Comparison of ENCODE assay signal across 9 mouse cellular contexts in the genomic region with DNA sequence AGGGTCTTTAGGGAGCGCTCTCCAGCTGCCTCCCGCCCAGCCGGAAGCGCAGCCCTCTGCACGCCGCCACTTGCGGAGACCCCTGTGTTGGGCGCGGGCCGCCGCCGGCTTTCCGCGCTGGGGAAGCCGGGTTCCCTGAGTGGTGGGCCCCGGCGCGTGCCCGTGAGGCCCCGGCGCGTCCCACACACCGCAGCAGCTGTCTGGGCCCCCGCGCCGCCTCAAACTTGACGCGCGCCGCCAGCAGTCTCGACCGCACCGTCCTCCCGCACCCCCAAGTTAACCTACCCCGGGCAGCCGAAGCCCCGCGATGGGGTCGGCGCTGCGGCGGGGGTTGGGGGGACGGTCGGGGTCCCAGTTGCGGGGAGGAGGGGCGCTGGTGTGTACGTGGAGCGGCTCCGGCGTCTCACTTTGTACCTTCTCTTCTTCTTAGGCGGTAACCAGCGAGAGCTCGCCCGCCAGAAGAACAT. TPM values are rescaled to one million over a fixed set of nuclear protein-coding genes. Genes with fewer than 3 reads are reported as not detected.
DNase-seq lines count a peak whose midpoint lies in the region; ATAC-seq and TF ChIP-seq lines count a peak whose summit lies in the region.
"Had no signal": no experiment of that assay in that cellular context is flagged by ENCODE, and none has a peak within 500 bp of the region (broad histone marks: within the 10 kb centered on the region; RNA-seq: fewer than 3 reads in every experiment).

No protein-coding gene starts in this region.

- peaks cover 42% of the 10 kb centered on the region for H3K4me1 ChIP-seq in heart, embryonic 12.5 days (replicated peaks)
- H3K4me1 ChIP-seq in G1E (ENCODE audit: insufficient read depth, low read depth, low read length) = peaks cover 65% of the 10 kb centered on the region
- peaks cover 27% of the 10 kb centered on the region for H3K4me1 ChIP-seq in forebrain, embryonic 12.5 days
- H3K4me1 ChIP-seq in limb, embryonic 14.5 days (ENCODE audit: control insufficient read depth, insufficient read depth, low read length) = peaks cover 10% of the 10 kb centered on the region
- H3K4me1 ChIP-seq in neural tube, embryonic 13.5 days (replicated peaks) = peaks cover 29% of the 10 kb centered on the region

- peak overlapping the region; percentile 90 for H3K4me3 ChIP-seq in heart, embryonic 12.5 days
- H3K4me3 ChIP-seq in G1E (ENCODE audit: low read depth, low read length) = peak overlapping the region; percentile 91
- peak overlapping the region; percentile 98 for H3K4me3 ChIP-seq in forebrain, embryonic 12.5 days (replicated peaks)
- H3K4me3 ChIP-seq in limb, embryonic 14.5 days (replicated peaks; ENCODE audit: low read length) = peak overlapping the region; percentile 99
- H3K4me3 ChIP-seq in neural tube, embryonic 13.5 days = peak overlapping the region; percentile 97

- no peaks in the 10 kb centered on the region for H3K27me3 ChIP-seq in heart, embryonic 12.5 days (replicated peaks)
- no peaks in the 10 kb centered on the region for H3K27me3 ChIP-seq in G1E (ENCODE audit: insufficient read depth, low read length)
- no peaks in the 10 kb centered on the region for H3K27me3 ChIP-seq in forebrain, embryonic 12.5 days
- H3K27me3 ChIP-seq in limb, embryonic 14.5 days (ENCODE audit: control insufficient read depth, insufficient read depth, low read length) = no peaks in the 10 kb centered on the region
- H3K27me3 ChIP-seq in neural tube, embryonic 13.5 days = no peaks in the 10 kb centered on the region

- ATAC-seq in heart, embryonic 12.5 days (ENCODE audit: insufficient number of reproducible peaks, low FRiP score) = peak; percentile 9
- ATAC-seq in G1E (ENCODE audit: extremely low read depth, insufficient number of reproducible peaks, low FRiP score, poor library complexity, severe bottlenecking) = no peak
- peak; percentile 74 for ATAC-seq in forebrain, embryonic 12.5 days (ENCODE audit: low FRiP score)
- peak; percentile 34 for ATAC-seq in limb, embryonic 14.5 days (ENCODE audit: low FRiP score, low read depth)
- peak; percentile 68 for ATAC-seq in neural tube, embryonic 13.5 days (ENCODE audit: low read depth)

- 0% methylated on average over 53 of the region's 54 CpGs for WGBS in heart, embryonic 12.5 days
- 1% methylated on average over 54 of the region's 54 CpGs for WGBS in forebrain, embryonic 12.5 days
- WGBS in limb, embryonic 14.5 days = 5% methylated on average over 44 of the region's 54 CpGs
- under 1% methylated on average over 54 of the region's 54 CpGs for WGBS in neural tube, embryonic 13.5 days

- H3K9ac ChIP-seq in heart, embryonic 12.5 days = peak overlapping the region; percentile 96
- peak overlapping the region; percentile 96 for H3K9ac ChIP-seq in forebrain, embryonic 12.5 days
- peak overlapping the region; percentile 93 for H3K9ac ChIP-seq in limb, embryonic 14.5 days (ENCODE audit: low read depth, low read length, severe bottlenecking)
- H3K9ac ChIP-seq in neural tube, embryonic 13.5 days = peak overlapping the region; percentile 94

- H3K4me2 ChIP-seq in heart, embryonic 12.5 days = peak overlapping the region; percentile 86
- peak overlapping the region; percentile 93 for H3K4me2 ChIP-seq in forebrain, embryonic 12.5 days
- H3K4me2 ChIP-seq in limb, embryonic 14.5 days (replicated peaks; ENCODE audit: low read depth, low read length, severe bottlenecking) = peak overlapping the region; percentile 89
- peak overlapping the region; percentile 76 for H3K4me2 ChIP-seq in neural tube, embryonic 13.5 days

- H3K9me3 ChIP-seq in heart, embryonic 12.5 days (replicated peaks) = no peaks in the 10 kb centered on the region
- no peaks in the 10 kb centered on the region for H3K9me3 ChIP-seq in G1E (replicated peaks)
- no peaks in the 10 kb centered on the region for H3K9me3 ChIP-seq in forebrain, embryonic 12.5 days
- no peaks in the 10 kb centered on the region for H3K9me3 ChIP-seq in limb, embryonic 14.5 days (ENCODE audit: control insufficient read depth, low read length)
- H3K9me3 ChIP-seq in neural tube, embryonic 13.5 days = no peaks in the 10 kb centered on the region

- no peak for TF ChIP-seq POLR2A in limb, embryonic 14.5 days (IDR thresholded peaks at IDR 0.05; ENCODE audit: borderline replicate concordance, extremely low read depth, insufficient read depth, insufficient read length)

- DNase-seq in heart, adult 8-10 months (ENCODE audit: low spot score) = no peak
- peak; percentile 20 for DNase-seq in G1E (ENCODE audit: low spot score)
- DNase-seq in limb, embryonic 14.5 days (ENCODE audit: low spot score) = no peak
- DNase-seq in frontal cortex, postnatal 10 days (ENCODE audit: low spot score in 2 of 2) = no peak
- DNase-seq in urinary bladder, adult 2 months (ENCODE audit: low spot score) = no peak

- H3K27ac ChIP-seq in heart, embryonic 12.5 days (ENCODE audit: poor library complexity, severe bottlenecking) = peak overlapping the region; percentile 98
- peak overlapping the region; percentile 93 for H3K27ac ChIP-seq in forebrain, embryonic 12.5 days
- peak overlapping the region; percentile 94 for H3K27ac ChIP-seq in limb, embryonic 14.5 days (replicated peaks; ENCODE audit: low read depth, low read length)
- peak overlapping the region; percentile 98 for H3K27ac ChIP-seq in neural tube, embryonic 13.5 days (replicated peaks)

- no peak for TF ChIP-seq CTCF in G1E (IDR thresholded peaks at IDR 0.05; ENCODE audit: low read depth, low read length)

- H3K36me3 ChIP-seq in heart, embryonic 12.5 days = peaks cover 31% of the 10 kb centered on the region
- H3K36me3 ChIP-seq in G1E (replicated peaks) = peaks cover 44% of the 10 kb centered on the region
- H3K36me3 ChIP-seq in forebrain, embryonic 12.5 days (replicated peaks) = peaks cover 25% of the 10 kb centered on the region
- H3K36me3 ChIP-seq in limb, embryonic 14.5 days (ENCODE audit: control insufficient read depth, insufficient read depth, low read length) = peaks cover 37% of the 10 kb centered on the region
- peaks cover 24% of the 10 kb centered on the region for H3K36me3 ChIP-seq in neural tube, embryonic 13.5 days

RNA-seq across cellular contexts. Expression of a gene that starts 0.6 kb away (rescaled TPM):
- polyA plus RNA-seq in heart, embryonic 12.5 days (2016; fragmentation: Nextera tagmentation; extraction: Ambion mirVana) = 610 and 670 TPM in 2 replicates
- total RNA-seq in heart, adult 8-10 months (2022) = 100 to 1,000 TPM; 360 to 469 (median 411) TPM
- total RNA-seq in G1E (2014; fragmentation: Nextera tagmentation) = 123 and 125 TPM in 2 replicates
- total RNA-seq in G1E (2017) = 282 and 373 TPM in 2 replicates
- polyA plus RNA-seq in G1E (2012) = 206 and 279 TPM in 2 replicates
- polyA plus RNA-seq in forebrain, embryonic 12.5 days (2016; fragmentation: Nextera tagmentation; extraction: Ambion mirVana) = 456 and 479 TPM in 2 replicates
- 459 and 792 TPM in 2 replicates for polyA plus RNA-seq in limb, embryonic 14.5 days (2012; rRNA removed)
- 635 and 646 TPM in 2 replicates for polyA plus RNA-seq in limb, embryonic 14.5 days (2014; fragmentation: Nextera tagmentation; extraction: Ambion mirVana)
- 393 and 478 TPM in 2 replicates for polyA plus RNA-seq in neural tube, embryonic 13.5 days (2015; fragmentation: Nextera tagmentation; extraction: Ambion mirVana)
- polyA plus RNA-seq in urinary bladder, adult 2 months (2012; rRNA removed) = 328 and 503 TPM in 2 replicates

RNA-seq across cellular contexts. Expression of a gene that starts 3.5 kb away (rescaled TPM):
- polyA plus RNA-seq in heart, embryonic 12.5 days (2016; fragmentation: Nextera tagmentation; extraction: Ambion mirVana) = 97.4 and 120 TPM in 2 replicates
- total RNA-seq in heart, adult 8-10 months (2022) = 10 to 100 TPM; 18.2 to 25.0 (median 22.6) TPM
- total RNA-seq in G1E (2014; fragmentation: Nextera tagmentation) = 20.7 and 21.5 TPM in 2 replicates
- total RNA-seq in G1E (2017) = 73.2 and 82.9 TPM in 2 replicates
- 112 and 124 TPM in 2 replicates for polyA plus RNA-seq in G1E (2012)
- 124 and 130 TPM in 2 replicates for polyA plus RNA-seq in forebrain, embryonic 12.5 days (2016; fragmentation: Nextera tagmentation; extraction: Ambion mirVana)
- 35.9 and 45.0 TPM in 2 replicates for polyA plus RNA-seq in limb, embryonic 14.5 days (2012; rRNA removed)
- 94.1 and 110 TPM in 2 replicates for polyA plus RNA-seq in limb, embryonic 14.5 days (2014; fragmentation: Nextera tagmentation; extraction: Ambion mirVana)
- polyA plus RNA-seq in neural tube, embryonic 13.5 days (2015; fragmentation: Nextera tagmentation; extraction: Ambion mirVana) = 113 and 132 TPM in 2 replicates
- 22.9 and 28.2 TPM in 2 replicates for polyA plus RNA-seq in urinary bladder, adult 2 months (2012; rRNA removed)

RNA-seq across cellular contexts. Expression of a gene that starts 5.5 kb away (rescaled TPM):
- polyA plus RNA-seq in heart, embryonic 12.5 days (2016; fragmentation: Nextera tagmentation; extraction: Ambion mirVana) = 1.0 and 1.4 TPM in 2 replicates
- under 1 TPM in 1 of 4 experiments, not detected in 3; 0.34 TPM for total RNA-seq in heart, adult 8-10 months (2022)
- total RNA-seq in G1E (2014; fragmentation: Nextera tagmentation) (not detected in 2 replicates), G1E (2017) (0.29 TPM in 1 of 2 replicates, not detected in the other)
- polyA plus RNA-seq in G1E (2012) = 0.02 TPM in 1 of 2 replicates, not detected in the other
- polyA plus RNA-seq in forebrain, embryonic 12.5 days (2016; fragmentation: Nextera tagmentation; extraction: Ambion mirVana) = 6.9 and 12.4 TPM in 2 replicates
- 3.0 and 4.8 TPM in 2 replicates for polyA plus RNA-seq in limb, embryonic 14.5 days (2012; rRNA removed)
- polyA plus RNA-seq in limb, embryonic 14.5 days (2014; fragmentation: Nextera tagmentation; extraction: Ambion mirVana) = 6.3 and 8.2 TPM in 2 replicates
- polyA plus RNA-seq in neural tube, embryonic 13.5 days (2015; fragmentation: Nextera tagmentation; extraction: Ambion mirVana) = 2.6 TPM in 2 replicates
- 1.1 and 1.3 TPM in 2 replicates for polyA plus RNA-seq in urinary bladder, adult 2 months (2012; rRNA removed)
- total RNA-seq: layer of hippocampus, postnatal 25 days had no signal

RNA-seq across cellular contexts. Expression of a gene that starts 7.0 kb away (rescaled TPM):
- 0.12 and 0.13 TPM in 2 replicates for polyA plus RNA-seq in heart, embryonic 12.5 days (2016; fragmentation: Nextera tagmentation; extraction: Ambion mirVana)
- total RNA-seq in heart, adult 8-10 months (2022) = under 1 TPM in 2 of 4 experiments, not detected in 2; 0.13 to 0.17 TPM
- not detected in 2 replicates for total RNA-seq in G1E (2014; fragmentation: Nextera tagmentation)
- 0.58 and 1.3 TPM in 2 replicates for total RNA-seq in G1E (2017)
- polyA plus RNA-seq in G1E (2012) = not detected in 2 replicates
- polyA plus RNA-seq in forebrain, embryonic 12.5 days (2016; fragmentation: Nextera tagmentation; extraction: Ambion mirVana) = 0.85 and 0.88 TPM in 2 replicates
- 1.1 and 1.4 TPM in 2 replicates for polyA plus RNA-seq in limb, embryonic 14.5 days (2012; rRNA removed)
- 0.18 and 0.70 TPM in 2 replicates for polyA plus RNA-seq in limb, embryonic 14.5 days (2014; fragmentation: Nextera tagmentation; extraction: Ambion mirVana)
- 1.1 and 1.4 TPM in 2 replicates for polyA plus RNA-seq in neural tube, embryonic 13.5 days (2015; fragmentation: Nextera tagmentation; extraction: Ambion mirVana)
- polyA plus RNA-seq in urinary bladder, adult 2 months (2012; rRNA removed) = 0.52 and 0.59 TPM in 2 replicates

RNA-seq across cellular contexts. Expression of a gene that starts 24.3 kb away (rescaled TPM):
- polyA plus RNA-seq in heart, embryonic 12.5 days (2016; fragmentation: Nextera tagmentation; extraction: Ambion mirVana) = 48.4 and 49.0 TPM in 2 replicates
- total RNA-seq in heart, adult 8-10 months (2022) = 10 to 100 TPM; 28.3 to 37.4 (median 32.5) TPM
- total RNA-seq in G1E (2014; fragmentation: Nextera tagmentation) = 36.4 and 42.6 TPM in 2 replicates
- 21.7 and 29.2 TPM in 2 replicates for total RNA-seq in G1E (2017)
- polyA plus RNA-seq in G1E (2012) = 2.5 and 5.3 TPM in 2 replicates
- polyA plus RNA-seq in forebrain, embryonic 12.5 days (2016; fragmentation: Nextera tagmentation; extraction: Ambion mirVana) = 67.6 and 70.1 TPM in 2 replicates
- polyA plus RNA-seq in limb, embryonic 14.5 days (2012; rRNA removed) = 11.6 and 16.8 TPM in 2 replicates
- 54.1 and 60.2 TPM in 2 replicates for polyA plus RNA-seq in limb, embryonic 14.5 days (2014; fragmentation: Nextera tagmentation; extraction: Ambion mirVana)
- 74.3 and 76.4 TPM in 2 replicates for polyA plus RNA-seq in neural tube, embryonic 13.5 days (2015; fragmentation: Nextera tagmentation; extraction: Ambion mirVana)
- polyA plus RNA-seq in urinary bladder, adult 2 months (2012; rRNA removed) = 23.0 and 28.6 TPM in 2 replicates
